Mouse (Mus musculus) urinary bladder, adult 2 months (tissue): Measurements from ENCODE around the gene Rapgef1. TPM values are rescaled to one million over a fixed set of nuclear protein-coding genes. Genes with fewer than 3 reads are reported as not detected.

ENCODE experiments used
- DNase-seq: peaks from one replicate; pipeline ENCODE4 v3.0.0; 2022; ENCODE audit warnings: low spot score
- polyA plus RNA-seq: library from polyadenylated mRNA; depleted of rRNA; stranded (reverse); fragments of >200 nt; gene quantifications from 2 replicates; pipeline ENCODE4 v1.2.3, GENCODE M21; 2012

Rapgef1 gene
- polyA plus RNA-seq, 1 experiment, result 29.0 TPM

DNA sequence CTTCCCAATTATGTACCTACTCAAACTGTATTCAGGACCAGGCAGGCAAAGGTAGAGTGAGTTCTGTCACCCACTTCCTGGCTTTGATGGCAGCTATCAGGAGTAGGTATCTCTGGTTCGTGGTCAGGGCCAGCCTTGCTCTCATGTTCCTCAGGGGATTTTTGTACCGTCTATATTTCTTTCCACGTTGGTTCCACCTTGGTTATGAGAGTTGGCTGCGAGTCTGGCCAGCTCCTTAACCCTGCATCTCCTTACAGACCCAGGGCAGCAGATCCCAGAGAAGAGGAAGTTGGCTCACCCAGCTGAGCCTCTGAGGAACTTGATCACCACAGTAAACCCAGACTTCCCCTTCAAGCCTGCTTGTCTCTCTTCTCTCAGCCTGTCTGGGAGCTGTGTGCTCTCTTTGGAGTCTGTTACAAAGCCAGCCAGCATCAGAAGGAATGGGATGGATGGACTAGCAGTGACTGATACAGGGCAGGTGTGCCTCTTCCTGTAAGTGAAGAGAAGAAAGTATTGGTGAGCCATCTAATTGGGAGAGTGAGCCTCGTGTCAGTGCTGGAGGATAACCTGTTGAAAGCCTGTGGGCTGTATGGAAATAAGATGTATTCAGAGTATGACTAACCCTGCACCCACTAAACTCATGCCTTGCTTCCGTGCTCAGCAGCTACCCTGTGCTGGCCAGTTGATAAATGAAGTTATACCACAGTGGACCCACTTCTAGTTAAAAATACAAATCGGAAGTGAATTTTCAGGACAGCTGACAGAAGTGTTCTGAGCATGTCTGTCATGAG lies 53.4 kb downstream of the Rapgef1 start:
- DNase-seq, result no peak

DNA sequence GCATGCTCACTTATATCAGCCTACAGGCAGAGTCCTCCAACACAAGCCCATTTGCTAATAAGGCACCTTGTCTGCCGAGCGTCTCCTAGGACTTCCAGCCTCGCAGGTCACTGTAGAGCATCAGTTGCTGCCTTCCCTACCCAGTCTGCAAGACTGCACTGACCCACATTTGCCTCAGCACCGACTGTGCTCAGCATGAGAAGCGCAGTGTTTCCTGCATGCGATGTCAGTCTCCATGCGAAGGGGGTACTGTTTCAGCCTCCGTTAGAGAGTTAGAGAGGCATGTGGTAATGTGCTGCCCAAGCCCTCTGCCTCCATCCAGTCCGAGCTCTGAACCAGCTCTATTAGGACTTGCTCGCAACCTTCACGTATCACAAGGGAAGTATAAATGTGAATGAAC lies 54.6 kb downstream of the Rapgef1 start:
- no peak for DNase-seq

DNA sequence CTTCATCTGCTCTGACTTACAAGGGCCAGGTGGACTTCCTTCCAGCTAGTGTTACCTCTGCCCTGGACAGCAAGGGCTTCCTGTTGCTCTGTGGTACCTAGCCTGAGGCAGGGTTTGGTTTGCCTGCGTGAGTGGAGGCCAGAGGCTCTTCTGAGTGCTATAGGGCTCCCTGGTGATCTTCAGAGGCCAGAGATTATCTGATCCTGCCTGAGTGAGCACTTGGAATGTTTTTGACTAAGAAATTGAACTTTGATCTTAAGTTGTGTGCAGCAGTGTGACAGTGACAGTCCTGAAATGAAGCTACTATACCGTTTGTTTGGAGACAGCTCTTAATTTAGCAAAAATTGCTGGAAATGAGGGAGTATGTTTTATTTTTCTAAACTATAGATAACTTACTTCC lies 55.0 kb downstream of the Rapgef1 start:
- DNase-seq, result no peak

DNA sequence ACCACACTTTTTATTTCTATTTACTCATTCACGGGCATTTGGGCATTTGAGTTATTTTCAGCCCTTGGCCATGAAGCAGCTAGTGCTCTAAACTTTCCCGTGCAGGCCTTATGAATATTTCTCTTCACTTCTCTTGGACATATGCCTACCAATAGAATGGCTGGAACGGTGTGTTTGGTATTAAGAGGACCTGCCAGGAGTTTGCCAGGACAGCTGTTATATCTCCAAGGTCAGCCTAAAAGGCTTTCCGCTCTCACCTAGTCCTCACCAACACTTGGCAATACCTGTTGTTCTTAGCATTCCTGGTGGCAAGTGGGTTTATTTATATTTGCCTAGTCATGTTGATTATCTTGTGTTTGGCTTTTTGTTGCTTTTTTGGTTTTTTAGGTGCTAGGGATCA lies 56.3 kb downstream of the Rapgef1 start:
- DNase-seq, result no peak

DNA sequence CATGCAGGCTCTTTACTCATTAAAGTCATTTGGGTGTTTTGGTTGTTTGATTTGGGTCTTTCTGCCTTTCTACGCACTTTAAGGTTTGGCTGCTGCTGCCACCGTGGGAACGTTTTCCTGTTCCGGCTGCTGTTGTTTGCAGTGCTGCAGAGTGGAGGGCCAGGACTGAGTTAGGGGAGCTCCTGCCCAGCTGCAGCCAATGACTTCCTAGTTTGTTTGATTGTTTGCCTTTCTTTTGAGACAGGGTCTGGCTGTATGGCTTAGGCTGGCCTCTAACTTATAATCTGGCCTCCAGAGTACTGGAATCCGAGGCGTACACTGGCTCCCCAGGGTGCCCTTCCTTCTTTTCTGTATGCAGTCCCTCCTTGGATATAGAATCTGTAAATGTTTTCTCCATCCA lies 57.0 kb downstream of the Rapgef1 start:
- no peak for DNase-seq

DNA sequence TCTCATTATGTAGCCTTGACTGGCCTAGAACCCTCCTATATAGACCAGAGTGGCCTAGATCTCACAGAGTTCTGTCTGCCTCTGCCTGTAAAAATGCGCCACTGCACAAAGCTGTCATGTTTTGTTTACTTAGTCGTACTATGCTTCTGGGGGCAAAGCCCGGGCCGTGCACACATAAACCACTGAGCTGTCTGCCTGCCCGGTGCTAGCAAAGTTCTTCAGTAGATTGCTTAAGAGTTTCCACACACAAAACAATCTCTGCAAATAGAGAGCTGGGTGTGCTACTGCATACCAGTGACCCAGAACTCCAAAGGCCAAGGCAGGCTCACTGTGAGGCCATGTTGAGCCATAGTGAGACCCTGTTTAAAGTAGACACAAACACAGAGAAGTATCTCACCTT lies 58.3 kb downstream of the Rapgef1 start:
- DNase-seq, result no peak

DNA sequence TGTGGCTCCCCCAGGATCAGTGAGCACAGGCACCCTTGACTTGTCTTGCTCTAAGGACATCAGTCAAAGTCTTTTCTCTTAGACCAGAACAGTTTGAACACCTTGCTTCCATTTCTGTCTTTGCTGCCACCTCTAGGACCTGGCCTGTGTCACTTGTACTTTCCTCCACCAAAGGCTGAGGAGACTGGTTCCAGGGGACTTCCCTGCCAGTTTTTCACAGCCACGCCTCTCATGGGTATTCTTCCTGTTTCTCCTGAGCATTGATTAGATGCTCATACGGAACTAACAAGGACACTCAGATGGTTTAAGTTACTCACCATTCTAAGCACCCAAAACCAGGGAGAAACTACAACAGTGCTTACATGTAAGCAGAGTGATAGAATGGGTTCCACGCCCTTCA lies 59.0 kb downstream of the Rapgef1 start:
- no peak for DNase-seq

DNA sequence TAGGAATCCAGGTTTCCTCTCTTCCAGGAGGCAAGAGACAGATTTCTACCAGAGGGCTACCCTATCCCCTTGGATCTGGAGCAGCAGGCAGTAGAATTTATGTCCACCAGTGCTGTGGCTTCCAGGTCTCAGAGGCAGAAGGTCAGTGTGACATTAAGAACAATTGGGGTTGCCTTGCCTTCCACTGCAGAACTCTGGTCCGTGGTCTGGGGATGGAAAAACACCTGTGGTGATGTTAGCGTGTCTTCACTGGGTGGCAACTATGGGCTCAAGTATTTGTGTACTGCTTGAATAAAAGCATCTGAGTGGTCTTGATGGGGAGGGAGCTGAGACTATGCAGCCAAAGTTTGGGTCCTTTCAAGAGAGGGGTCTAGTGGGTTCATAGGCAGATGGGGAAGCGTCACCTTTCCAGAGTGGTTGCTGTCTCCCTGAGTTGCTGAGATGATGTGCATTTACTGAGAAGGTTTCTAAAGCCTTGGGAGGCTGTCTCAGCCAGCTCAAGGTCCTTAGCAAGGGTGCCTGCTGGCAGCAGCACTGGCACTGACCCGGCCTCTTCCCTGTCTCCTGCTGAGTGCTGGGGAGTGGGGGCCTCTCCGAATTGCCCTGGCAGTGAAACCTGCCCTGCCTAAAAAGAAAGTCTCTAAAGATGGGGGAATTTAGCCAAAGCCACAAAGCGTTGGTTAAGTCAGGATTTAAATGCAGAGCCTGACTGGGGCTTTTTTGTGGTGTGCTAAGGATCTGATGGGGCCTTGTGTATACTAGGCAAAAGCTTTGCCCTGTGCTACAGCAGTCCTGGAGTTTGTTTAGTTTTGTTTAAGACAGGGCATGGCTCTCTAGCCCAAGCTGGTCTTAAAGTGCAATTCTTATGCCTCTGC lies 60.4 kb downstream of the Rapgef1 start:
- no peak for DNase-seq

DNA sequence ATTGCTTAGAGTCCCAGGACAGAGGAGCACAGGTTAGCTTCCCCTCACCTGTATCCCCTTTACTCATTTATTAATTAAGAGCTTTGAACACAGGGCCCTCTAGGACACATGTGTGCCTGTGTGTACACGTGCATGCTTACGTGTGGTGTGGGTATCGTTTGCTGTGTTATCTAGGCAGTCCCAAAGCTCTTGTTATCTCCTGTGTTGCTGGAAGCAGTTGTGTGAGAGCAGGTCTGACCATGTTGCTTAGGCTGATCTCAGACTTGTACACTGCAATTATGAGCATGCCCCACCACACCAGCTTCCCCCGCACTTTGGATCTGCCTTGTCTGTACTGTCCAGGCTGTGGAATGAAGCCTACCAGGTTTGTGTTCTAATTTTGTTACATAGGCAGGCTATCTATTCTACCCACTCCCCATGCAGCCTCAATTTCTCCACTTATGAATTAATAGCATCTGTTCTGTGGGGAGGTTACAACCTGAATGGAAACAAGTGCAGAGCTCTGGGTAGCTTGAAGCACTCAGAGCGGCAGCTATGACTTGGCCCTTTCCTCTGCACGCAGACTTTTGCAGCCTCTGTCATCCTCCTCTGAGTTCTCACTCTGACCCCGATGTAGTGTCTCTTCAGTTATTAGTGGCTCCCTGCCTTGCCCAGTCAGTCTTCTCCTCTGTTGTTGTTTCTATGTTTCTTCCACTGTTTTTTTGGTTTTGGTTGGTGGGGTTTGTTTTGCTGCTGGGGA lies 63.9 kb downstream of the Rapgef1 start:
- DNase-seq, result no peak

DNA sequence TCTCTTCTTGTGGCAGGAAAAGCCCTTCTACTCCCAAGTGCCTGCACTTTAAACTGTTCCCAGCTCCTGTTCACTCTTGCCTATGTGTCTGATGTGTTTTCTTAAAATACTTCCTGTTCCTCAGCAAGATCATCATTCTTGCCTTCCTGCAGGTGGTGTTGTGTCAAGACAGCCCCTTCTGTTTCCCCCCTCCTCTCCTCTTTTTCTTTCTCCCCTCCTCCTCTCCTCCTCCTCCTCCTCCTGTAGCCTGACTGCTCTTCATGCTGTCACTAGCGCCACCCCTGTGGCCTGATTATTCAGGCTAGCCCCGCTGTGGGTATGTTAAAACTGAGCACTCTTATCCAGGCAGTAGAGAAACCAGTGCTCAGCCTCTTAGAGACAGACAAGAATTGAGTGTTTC lies 65.0 kb downstream of the Rapgef1 start:
- no peak for DNase-seq

DNA sequence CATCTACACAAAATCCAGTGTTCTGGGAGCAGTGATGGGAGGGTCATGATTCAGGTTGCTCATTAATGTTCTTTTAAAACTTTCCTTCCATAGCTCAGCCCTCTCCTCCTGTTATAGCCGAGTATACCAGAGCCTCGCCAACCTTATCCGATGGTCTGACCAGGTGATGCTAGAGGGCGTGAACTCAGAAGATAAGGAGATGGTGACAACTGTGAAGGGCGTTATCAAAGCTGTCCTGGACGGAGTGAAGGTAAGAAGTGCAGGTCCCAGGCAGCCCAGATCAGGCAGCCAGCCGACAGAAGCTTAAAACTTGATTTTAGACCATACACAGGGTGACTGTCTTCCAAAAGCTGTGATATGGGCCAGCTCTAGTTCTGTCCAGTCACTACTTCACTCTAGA lies 69.5 kb downstream of the Rapgef1 start:
- no peak for DNase-seq

DNA sequence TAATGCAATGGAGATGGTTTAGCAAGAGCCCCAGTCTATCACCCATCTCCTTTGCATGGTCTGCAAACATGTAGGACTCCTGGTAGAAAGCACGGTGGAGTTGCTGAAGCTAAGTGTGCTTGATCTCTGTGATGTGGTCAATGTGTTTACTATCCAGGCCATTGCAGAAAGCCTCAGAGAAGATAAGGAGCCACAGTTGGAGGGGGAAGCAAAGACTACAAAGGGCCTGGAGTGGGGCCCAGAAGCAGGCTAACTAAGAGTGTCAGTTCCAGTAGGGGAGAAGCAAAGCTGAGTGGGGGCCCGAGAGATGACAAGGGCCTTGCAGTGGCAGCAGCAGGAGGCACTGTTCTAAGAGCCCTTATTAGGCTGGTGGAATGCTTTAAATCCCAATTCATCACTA lies 70.0 kb downstream of the Rapgef1 start:
- no peak for DNase-seq

DNA sequence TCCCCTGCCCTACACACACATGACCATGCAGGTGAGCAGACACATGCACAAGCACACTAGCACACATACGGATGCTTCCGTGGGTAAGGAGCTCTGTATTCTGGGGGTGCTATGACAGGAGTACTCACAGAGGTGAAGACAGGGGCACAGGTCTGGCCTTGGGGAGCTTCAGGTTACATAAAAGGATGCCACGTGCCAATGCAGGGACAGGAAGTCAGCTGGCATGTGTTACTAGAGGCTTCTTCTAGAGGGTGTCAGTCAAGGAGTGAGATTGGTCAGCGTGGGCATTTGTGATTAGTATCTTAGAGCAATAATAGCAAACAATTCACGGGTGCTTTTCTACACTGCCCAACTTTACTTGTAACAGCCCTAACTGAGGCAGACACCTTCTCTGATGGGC lies 71.5 kb downstream of the Rapgef1 start:
- DNase-seq, result no peak

DNA sequence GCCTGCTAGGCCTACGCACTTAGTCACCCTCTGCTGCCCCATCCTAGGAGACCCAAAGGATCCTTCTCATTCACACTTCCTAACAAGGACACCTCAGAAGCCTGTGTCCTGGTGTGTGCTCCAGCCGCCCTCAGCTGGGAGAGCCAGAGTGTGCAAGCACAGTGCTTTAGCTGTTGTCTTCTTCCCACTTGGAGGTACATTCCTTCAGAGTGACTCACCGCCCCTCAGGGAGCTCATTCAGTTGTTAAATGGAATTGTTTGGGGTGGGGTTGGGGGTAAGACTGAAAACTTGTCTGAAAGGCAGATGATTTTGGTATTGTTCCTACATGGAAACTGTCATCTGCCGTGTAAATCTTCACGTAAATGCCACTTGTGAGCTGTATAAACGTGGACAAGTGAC lies 72.0 kb downstream of the Rapgef1 start:
- no peak for DNase-seq

DNA sequence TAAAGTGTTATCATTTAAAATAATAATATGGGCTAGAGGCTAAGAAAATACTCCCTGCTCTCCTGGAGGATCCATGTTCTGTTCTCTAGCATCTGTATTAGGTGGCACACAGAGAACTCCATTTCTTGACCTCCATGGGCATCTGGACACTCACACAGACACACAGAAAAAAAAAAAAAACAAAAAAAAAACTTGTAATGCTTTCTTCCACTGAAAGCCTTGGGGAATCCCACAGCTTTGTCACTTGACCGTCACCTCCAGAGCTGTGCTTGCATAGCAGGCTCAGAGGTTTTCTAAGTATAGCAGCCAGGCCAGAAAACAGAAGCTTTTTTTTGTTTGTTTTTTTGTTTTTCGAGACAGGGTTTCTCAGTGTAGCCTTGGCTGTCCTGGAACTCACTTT lies 72.7 kb downstream of the Rapgef1 start:
- no peak for DNase-seq

DNA sequence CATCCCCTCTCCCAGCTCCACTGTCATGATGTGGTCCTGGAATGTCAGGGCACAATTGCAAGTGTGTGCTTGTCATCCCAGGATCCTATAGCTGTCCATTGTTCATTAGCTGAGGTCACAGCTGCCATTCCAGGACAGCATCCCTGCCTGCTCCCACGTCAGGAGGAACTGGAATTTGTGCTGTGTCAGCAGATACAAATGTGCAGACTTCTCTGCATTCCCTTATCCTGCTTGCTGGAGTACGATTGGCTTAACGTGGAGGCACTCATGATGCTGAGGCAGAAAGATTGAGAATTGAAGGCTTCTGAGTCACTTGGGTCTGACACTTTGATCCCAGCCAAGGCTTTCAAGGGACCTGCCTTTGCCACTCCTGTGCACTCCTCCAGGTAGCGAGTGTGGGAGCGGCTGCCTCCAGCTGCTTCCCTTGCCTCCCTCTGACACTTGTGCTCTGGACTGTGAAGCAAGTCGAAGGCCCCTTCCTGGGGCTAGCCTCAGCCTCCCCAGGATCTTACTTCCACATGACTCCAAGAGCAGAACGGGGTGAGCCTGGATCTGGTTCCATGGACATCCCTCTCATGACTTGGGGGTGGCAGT lies 76.8 kb downstream of the Rapgef1 start:
- no peak for DNase-seq

DNA sequence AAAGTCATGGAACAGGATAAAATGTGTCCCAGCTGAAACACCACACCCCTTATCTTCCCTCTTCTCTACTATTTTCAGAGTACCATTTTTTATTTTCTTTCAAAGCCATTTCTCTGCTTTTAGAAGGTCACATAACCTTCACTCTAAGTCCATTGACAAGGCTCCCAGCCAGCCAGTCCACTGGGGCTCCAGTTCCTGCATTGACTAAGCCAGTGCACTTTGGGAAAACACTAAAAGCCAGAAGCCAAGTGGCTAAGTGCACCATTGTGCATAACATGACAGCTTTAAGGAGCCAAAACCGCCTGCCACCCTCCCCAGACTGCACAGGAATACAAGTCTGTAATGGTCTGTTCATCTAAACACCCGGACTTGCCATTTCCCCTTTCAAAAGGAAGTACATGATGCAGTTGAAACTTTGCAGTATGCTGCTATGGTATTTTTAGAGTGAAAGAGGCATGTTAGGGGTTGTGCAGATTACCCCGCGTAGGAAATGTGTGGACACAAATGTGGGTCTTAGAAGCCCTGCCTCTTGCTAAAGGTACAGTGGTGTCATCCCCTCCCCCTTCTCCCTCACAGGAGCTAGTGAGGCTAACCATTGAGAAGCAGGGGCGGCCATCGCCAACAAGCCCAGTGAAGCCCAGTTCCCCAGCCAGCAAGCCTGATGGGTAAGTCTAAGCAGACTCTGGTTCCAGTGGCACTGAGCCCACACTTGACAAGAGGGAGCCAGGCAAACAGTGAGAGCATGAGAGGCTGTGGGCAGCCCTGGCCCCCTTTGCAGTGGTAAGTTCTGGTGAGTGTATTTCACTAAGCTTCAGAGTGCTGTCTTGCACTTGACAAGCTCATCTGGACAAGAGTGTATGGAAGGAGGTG lies 79.1 kb downstream of the Rapgef1 start:
- DNase-seq, result no peak

DNA sequence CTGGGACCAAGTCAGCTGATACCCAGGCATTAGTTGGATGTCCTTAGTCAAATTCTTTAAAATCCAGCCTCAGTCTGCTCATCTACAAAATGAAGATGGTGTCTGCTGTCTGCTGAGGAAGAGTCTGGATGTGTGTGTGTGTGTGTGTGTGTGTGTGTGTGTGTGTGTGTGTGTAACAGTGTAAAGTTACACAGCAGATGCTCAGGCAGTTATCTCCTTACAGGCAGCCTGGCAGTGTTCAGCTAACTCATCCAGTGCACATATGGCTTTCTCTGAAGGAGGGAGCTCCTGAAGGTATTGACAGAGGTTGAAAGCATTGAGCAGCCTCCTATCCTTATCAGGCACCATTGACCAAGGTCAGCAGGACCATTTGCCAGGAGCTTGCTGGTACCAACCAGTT lies 81.4 kb downstream of the Rapgef1 start:
- DNase-seq, result no peak

DNA sequence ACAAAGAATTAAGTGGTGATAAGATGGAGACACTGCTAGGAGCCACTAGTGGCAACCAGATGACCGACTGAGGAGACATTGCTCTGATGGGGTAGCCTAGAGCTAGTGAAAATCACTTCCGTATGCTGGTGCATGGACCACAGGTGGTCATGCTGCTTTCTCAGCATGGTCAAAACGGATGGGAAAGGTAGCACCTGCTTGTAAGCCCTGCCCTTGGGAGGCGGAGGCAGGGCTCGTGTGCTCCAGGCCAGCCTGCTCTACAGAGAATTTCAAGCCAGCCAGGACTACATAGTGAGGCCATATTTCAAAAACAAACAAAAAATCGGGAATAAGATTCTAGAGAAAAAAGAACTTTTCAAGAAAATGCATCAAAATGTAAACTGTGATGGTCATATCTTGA lies 81.9 kb downstream of the Rapgef1 start:
- DNase-seq, result no peak

DNA sequence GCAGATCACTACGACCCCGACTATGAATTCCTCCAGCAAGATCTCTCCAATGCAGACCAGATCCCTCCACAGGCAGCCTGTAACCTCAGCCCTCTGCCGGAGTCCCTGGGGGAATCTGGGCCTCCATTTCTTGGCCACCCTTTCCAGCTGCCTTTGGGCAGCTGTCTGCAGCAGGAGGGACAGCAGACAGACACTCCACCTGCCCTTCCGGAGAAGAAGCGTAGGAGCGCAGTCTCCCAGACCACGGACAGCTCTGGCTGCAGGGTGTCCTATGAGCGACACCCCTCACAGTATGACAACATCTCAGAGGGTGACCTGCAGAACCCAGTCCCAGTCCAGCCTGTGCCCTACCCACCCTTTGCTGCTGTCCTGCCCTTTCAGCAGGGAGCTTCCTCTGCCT lies 82.7 kb downstream of the Rapgef1 start:
- no peak for DNase-seq
